Mouse (Mus musculus) embryo, embryonic 10.5 days (tissue): ENCODE results near the gene Ccdc86.
A peak's percentile ranks its signal among the peaks of the same experiment; 100 is the strongest.

ENCODE experiments used
- DNase-seq: peaks from one replicate; pipeline ENCODE4 v3.0.0-alpha.2; 2015; ENCODE audit warnings: low spot score

The Ccdc86 gene

DNA sequence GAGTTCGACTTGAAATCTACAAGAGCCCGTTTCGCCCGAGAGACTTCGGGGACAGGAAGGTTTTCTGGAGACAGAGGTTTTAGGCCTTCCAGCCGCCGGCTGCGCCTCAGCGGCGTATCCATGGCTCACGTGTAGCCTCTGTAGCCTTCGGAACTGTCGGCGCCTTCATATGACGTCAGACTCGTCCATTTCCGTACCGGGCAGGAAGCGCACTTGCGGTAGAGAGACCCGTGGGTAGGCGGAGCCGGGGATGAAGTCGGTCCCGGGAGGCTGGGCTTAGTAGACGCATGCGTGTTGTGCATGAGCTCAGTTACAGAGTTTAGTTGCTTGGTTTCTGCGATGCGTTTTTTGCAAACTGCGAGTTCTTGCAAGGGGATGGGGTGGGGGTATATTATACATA, at the start of gene Ccdc86:
Ccdc86 (minus strand) TSS at position 155 of the 400 bp plus-strand sequence.
- DNase-seq, result peak; percentile 99

- DNase-seq, result no peak
These were observed 44.1 kb upstream of the Ccdc86 start, which contains the start of gene Ms4a15 for GRCm38 (mm10) chr19:10993150-10993549. TSS of gene Ms4a15 (minus strand) at chr19:10993250.

- DNase-seq, result no peak
These were observed 42.8 kb upstream of the Ccdc86 start for GRCm38 (mm10) chr19:10991911-10992310.

- DNase-seq, result no peak
These were observed 41.7 kb upstream of the Ccdc86 start for GRCm38 (mm10) chr19:10990751-10991150.

DNA sequence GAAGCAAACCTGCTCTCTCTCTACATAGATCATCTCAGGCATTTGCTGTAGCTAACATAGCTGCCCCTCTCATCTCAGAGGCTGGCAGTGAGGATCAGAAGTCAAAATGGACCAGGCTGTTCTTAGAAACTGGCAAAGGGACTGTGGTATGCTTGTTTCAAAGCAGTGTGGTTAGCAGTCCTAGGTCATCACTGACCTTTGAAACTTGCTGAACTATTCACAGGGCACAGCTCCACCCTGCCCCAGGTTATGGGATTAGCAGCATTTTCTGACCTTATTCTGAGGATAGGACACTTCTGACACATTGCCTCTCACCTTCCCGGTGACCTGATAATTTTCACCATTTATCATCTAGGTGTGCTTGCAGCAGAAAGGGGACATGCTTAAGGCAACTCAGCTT, 39.5 kb upstream of the Ccdc86 start:
- DNase-seq, result no peak

DNA sequence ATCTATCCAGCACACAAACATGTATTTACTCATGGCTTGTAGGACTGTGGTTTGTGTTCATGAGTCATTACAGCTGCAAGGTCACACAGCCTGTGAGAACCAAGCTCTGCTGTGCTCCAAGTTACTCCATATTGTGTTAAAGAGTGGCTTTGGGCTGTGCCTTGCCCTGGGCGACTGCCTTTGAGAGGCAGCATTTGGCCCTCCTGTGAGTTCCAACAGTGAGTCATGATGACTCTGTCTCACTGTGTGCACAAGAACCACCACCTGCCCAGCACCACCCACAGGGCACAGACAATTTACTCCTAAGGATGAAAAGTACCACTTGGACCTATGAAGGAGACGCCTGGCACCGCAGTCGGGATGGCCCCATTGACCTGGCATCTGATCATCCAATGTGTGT, 36.8 kb upstream of the Ccdc86 start:
- no peak for DNase-seq

- no peak for DNase-seq
These were observed 35.5 kb upstream of the Ccdc86 start for GRCm38 (mm10) chr19:10984551-10984950.

DNA sequence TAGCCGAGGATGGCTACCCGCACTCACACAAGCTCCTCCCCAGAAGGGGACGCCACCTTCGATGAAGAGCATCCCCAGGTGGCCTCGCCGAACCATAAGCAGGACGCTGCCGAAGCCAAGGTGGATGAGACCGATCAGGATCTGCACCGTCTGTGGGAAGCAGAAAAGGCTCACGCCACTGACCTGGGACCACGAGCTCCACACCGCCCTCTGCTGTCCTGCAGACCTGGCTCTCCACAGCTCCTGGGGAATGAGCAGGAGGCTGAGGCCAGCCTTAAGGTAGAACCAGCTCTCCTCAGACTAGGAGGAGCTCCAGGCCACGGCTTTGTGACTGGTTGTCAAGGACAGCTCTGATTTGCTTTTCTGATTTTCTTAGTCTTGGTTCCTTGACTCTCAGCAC, 34.1 kb upstream of the Ccdc86 start:
- peak; percentile 56 for DNase-seq

DNA sequence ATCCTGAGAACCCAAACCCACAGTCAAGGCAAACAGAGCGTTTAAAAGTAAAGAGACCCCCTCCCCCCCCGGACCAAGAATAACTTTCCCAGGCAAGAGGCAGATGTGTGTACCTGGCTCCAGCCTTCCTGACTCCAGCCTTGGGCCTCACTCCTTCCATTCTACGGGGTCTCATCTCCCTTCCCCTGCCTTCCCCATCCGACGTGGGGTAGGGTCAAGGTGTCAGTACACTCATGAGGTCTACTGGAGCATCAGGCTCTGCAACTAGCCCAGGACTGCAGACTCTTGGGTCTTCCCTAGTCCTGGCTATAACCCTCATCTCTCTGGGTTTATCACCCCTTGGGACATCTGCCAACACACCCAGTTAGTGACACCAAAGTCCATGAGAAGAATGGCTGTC, 31.1 kb upstream of the Ccdc86 start:
- no peak for DNase-seq

GRCm38 (mm10) chr19:10979184-10980168, 30.4 kb upstream of the Ccdc86 start:
- peak; percentile 84 for DNase-seq

- no peak for DNase-seq
These were observed 27.3 kb upstream of the Ccdc86 start for GRCm38 (mm10) chr19:10976318-10976717.

- no peak for DNase-seq
These were observed 26.1 kb upstream of the Ccdc86 start for GRCm38 (mm10) chr19:10975187-10975586.

DNA sequence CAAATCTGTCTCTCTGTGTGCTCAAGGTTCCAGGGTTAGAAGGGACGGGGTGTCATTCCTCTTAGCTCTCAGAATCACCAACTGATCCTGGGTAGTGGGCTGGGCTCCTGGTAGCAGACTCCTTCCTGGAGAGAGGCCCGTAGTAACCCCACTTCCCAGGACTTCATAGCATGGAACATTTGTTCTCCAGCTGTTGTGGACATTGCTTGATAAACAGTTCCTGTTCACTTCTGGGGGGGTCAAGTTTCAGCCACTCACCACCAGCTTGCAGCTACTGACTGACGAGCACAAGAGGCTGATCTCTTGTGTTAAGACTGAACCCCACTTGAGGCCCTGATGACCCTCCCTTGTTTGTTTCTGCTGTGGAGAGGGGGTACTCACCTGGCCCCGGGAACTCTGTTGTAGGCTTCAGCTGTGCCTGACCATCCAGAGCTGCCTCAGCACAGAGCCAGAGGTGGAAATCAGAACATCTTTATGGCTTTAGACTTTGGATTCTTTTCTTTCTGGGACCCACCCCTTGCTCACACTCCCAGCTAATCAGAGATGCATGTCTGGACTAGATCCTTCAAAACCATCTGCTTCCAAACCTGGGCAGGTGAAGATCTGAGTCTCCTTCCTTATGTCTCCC, 25.3 kb upstream of the Ccdc86 start, which contains the start of gene Ms4a10:
Ms4a10 (minus strand) TSS at position 433 of the 628 bp plus-strand sequence.
- no peak for DNase-seq

DNA sequence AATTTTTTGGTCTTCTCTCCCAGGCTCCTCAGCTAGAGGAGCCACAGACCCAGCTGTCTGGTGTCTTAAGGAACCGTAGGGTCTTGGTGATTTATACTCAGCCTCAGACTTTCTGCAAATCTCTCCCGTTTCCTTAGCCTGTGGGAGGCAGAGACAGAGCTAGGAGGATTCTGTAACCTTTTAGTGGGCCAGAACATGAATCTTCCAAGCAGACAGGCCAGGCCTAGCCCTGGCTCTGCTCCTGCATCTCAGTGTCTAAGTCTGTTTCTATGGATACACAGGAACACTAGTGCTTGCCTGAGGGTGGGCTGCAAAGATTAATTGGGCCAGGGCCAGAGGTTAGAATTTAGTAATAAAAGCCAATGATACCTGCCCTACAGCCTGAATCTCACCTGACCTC, 24.1 kb upstream of the Ccdc86 start:
- peak; percentile 32 for DNase-seq

- DNase-seq, result no peak
These were observed 23.6 kb upstream of the Ccdc86 start for GRCm38 (mm10) chr19:10972660-10973059.

DNA sequence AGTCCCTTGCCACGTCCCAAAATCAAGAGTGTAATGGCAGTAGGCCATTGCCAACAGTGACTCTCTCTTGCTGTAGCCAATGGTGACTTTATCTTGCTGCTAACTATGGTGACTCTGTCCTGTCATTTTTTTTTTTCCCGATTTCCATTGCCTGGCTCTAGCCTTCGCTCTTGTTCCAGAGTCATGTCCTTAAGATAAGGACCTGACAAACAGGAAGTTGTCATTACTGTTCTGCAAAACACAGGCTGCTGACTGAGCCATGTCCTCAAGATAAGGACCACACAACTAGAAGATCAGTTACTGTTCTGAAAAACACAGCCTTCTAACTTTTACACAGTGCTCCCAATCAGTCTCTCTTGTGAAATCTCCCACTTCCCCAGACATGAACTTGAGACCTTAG, 21.4 kb upstream of the Ccdc86 start:
- DNase-seq, result no peak

DNA sequence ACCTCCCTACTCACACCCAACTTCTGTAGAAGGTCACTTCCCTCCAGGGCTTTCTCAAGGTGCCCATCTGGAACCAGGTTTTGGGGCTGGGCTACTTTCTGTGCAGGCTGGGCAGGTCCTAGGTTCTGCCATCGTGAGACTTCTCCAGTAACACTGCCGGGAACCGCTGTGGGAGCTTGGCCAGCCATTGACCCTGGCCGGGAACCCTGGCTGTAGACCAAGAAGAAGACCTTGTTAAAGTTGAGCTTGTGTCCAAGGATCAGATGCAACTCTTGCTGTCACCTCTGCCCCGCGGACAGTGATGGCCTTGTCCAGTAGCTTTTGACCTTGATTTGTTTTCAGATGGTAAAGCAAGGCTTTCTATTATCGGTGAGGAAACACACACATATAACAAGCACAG, 19.5 kb upstream of the Ccdc86 start:
- DNase-seq, result no peak

DNA sequence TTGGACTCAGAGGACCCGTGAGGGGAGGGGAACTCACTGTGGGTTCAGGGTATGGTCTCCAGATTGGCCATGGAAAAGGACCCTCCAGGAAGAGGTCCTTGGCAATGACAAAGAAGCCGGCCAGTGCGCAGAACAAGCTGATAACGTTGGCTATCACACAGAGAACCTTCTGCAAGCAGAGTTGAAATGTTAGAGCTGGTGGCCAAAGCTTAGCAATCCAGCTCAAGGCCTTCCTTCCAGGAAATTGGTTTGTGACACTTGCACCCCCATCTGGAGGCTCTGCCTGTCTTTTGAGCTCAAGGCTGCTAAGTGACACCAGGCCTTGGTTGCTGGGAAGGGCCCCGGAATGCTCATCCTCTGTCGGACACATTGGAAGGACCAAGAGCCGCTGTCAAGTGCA, 16.7 kb upstream of the Ccdc86 start:
- DNase-seq, result no peak

DNA sequence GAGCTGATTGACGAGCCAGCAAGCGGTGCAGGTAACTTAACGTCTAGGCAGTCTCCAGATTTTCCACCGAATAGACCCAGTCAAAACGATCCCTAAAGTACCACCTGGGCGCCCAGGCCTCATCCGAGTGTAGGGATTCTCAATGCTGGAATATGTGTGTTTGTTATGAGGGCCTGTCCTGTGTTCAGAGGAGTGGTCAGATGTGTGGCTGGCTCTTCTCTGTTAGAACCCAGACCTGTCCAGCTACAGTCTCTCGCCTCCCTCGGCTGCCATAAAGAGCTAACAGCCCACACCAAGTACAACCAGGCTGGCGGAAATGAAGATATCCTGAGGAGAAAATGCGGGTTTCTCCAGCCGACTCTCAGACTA, 10.9 kb upstream of the Ccdc86 start:
- DNase-seq, result no peak

- peak; percentile 89 for DNase-seq
These were observed 10.3 kb upstream of the Ccdc86 start for GRCm38 (mm10) chr19:10959085-10959977.

GRCm38 (mm10) chr19:10952021-10952939, 3.2 kb upstream of the Ccdc86 start:
- peak; percentile 51 for DNase-seq
